Mouse (Mus musculus): ENCODE measurements around the gene Olfr883.
A peak's percentile ranks its signal among the peaks of the same experiment; 100 is the strongest.

The Olfr883 gene

GRCm38 (mm10) chr9:38025508-38025907 is at the start of gene Olfr883:
Gene Olfr883 (plus strand): TSS chr9:38025808.
- DNase-seq (ENCODE audit: low read depth, low spot score) = no peak

- DNase-seq (ENCODE audit: low read depth, low spot score) = no peak
These were observed 34.1 kb upstream of the Olfr883 start, which contains the start of gene Olfr881 for GRCm38 (mm10) chr9:37991525-37991924. Gene Olfr881 (plus strand): TSS chr9:37991825.

- DNase-seq (ENCODE audit: low read depth, low spot score) = peak; percentile 6
These were observed 26.9 kb upstream of the Olfr883 start for GRCm38 (mm10) chr9:37998581-37999204.

- no peak for DNase-seq (ENCODE audit: low read depth, low spot score)
These were observed 25.6 kb upstream of the Olfr883 start for GRCm38 (mm10) chr9:38000021-38000420.

- DNase-seq (ENCODE audit: low read depth, low spot score) = no peak
These were observed 20.6 kb downstream of the Olfr883 start, which contains the start of gene Olfr884 for GRCm38 (mm10) chr9:38046255-38046654. Gene Olfr884 (plus strand): TSS chr9:38046555.

GRCm38 (mm10) chr9:38061022-38061421 is 35.4 kb downstream of the Olfr883 start, which contains the start of gene Olfr885:
Gene Olfr885 (plus strand): TSS chr9:38061322.
- no peak for DNase-seq (ENCODE audit: low read depth, low spot score)

All from brain, adult 2 months (tissue).